14 mouse cellular contexts compared by ENCODE assay signal in the genomic region with DNA sequence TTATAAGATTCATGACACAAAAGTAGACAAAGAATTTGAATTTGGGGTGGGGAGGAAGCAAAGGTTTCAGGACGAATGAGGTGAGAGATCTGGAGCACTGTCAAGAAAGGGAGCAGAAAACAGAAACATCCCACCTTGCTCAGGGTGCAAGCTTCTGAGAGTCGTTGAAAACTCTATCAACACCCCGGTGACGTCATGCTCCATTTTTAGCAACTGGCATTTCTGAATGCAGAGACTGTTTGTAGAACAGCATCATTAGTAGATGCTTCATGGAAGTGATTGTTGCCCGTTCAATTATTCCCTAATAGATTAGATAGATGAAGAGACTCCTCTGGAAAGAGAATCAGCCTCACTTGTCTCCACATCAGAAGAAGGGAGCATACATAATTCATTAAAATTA. TPM values are rescaled to one million over a fixed set of nuclear protein-coding genes. Genes with fewer than 3 reads are reported as not detected.
DNase-seq lines count a peak whose midpoint lies in the region; ATAC-seq and TF ChIP-seq lines count a peak whose summit lies in the region.
"Had no signal": no experiment of that assay in that cellular context is flagged by ENCODE, and none has a peak within 500 bp of the region (broad histone marks: within the 10 kb centered on the region; RNA-seq: fewer than 3 reads in every experiment).

No protein-coding gene starts in this region.

- H3K4me3 ChIP-seq in forebrain, postnatal 0 days (ENCODE audit: low read depth, low read length) = no peak overlapping the region
- no peak overlapping the region for H3K4me3 ChIP-seq in forebrain, embryonic 16.5 days (replicated peaks; ENCODE audit: low read length)
- no peak overlapping the region for H3K4me3 ChIP-seq in hindbrain, postnatal 0 days (ENCODE audit: low read length)
- H3K4me3 ChIP-seq in hindbrain, embryonic 11.5 days (ENCODE audit: low read depth, low read length) = no peak overlapping the region
- H3K4me3 ChIP-seq: gastrocnemius, adult 2 months; liver, embryonic 12.5 days; neural tube, embryonic 15.5 days had no signal

- 0 out of 2 replicates have a peak overlapping the region, but pooled peaks have one; percentile 2 for H3K27ac ChIP-seq in forebrain, postnatal 0 days (ENCODE audit: low read depth, low read length)
- no peak overlapping the region for H3K27ac ChIP-seq in forebrain, embryonic 16.5 days (ENCODE audit: low read length)
- no peak overlapping the region for H3K27ac ChIP-seq in hindbrain, postnatal 0 days
- H3K27ac ChIP-seq in hindbrain, embryonic 11.5 days (ENCODE audit: low read depth, low read length) = no peak overlapping the region
- H3K27ac ChIP-seq: gastrocnemius, adult 2 months; liver, embryonic 12.5 days; neural tube, embryonic 15.5 days had no signal

- WGBS in forebrain, postnatal 0 days = 51% methylated on average over 5 of the region's 5 CpGs
- 50% methylated on average over 5 of the region's 5 CpGs for WGBS in forebrain, embryonic 16.5 days
- WGBS in hindbrain, postnatal 0 days = 68% methylated on average over 5 of the region's 5 CpGs
- 75% methylated on average over 5 of the region's 5 CpGs for WGBS in hindbrain, embryonic 11.5 days

- no peaks in the 10 kb centered on the region for H3K9me3 ChIP-seq in forebrain, postnatal 0 days (ENCODE audit: low read length)
- no peaks in the 10 kb centered on the region for H3K9me3 ChIP-seq in forebrain, embryonic 16.5 days (ENCODE audit: control insufficient read depth, low read length)
- 0 out of 2 replicates have a peak, but pooled peaks cover 3% of the 10 kb centered on the region for H3K9me3 ChIP-seq in hindbrain, postnatal 0 days (ENCODE audit: low read length)
- H3K9me3 ChIP-seq in hindbrain, embryonic 11.5 days (ENCODE audit: control insufficient read depth, low read length) = no peaks in the 10 kb centered on the region
- H3K9me3 ChIP-seq: liver, embryonic 12.5 days; neural tube, embryonic 15.5 days had no signal

- H3K27me3 ChIP-seq in forebrain, postnatal 0 days (ENCODE audit: insufficient read depth, low read length) = no peaks in the 10 kb centered on the region
- H3K27me3 ChIP-seq in forebrain, embryonic 16.5 days (replicated peaks; ENCODE audit: control insufficient read depth, insufficient read depth, low read length) = no peaks in the 10 kb centered on the region
- no peaks in the 10 kb centered on the region for H3K27me3 ChIP-seq in hindbrain, postnatal 0 days (ENCODE audit: insufficient read depth, low read length)
- H3K27me3 ChIP-seq in hindbrain, embryonic 11.5 days (ENCODE audit: control insufficient read depth, insufficient read depth, low read length) = no peaks in the 10 kb centered on the region
- H3K27me3 ChIP-seq: liver, embryonic 12.5 days; neural tube, embryonic 15.5 days had no signal

- no peak for TF ChIP-seq CTCF in forebrain, postnatal 0 days (IDR thresholded peaks at IDR 0.05; ENCODE audit: low read depth)
- TF ChIP-seq CTCF in hindbrain, postnatal 0 days (IDR thresholded peaks at IDR 0.05; ENCODE audit: low read depth) = no peak

- peak; percentile 65 for DNase-seq in forebrain, postnatal 0 days
- peak; percentile 32 for DNase-seq in hindbrain, postnatal 0 days (ENCODE audit: low spot score)
- DNase-seq in hindbrain, embryonic 11.5 days (ENCODE audit: low spot score) = no peak
- DNase-seq in MN1 (ENCODE audit: low spot score) = peak; percentile 45
- DNase-seq in right cerebral cortex, adult 2 months (ENCODE audit: low spot score in 2 of 2) = peak; percentile 47
- DNase-seq in adrenal gland, postnatal 25 days = no peak
- DNase-seq: gastrocnemius, adult 2 months; kidney, postnatal 14 days; layer of hippocampus, postnatal 36 days; thymus, postnatal 36 days had no signal

- no peaks in the 10 kb centered on the region for H3K4me1 ChIP-seq in forebrain, postnatal 0 days (ENCODE audit: insufficient read depth)
- no peaks in the 10 kb centered on the region for H3K4me1 ChIP-seq in forebrain, embryonic 16.5 days (replicated peaks; ENCODE audit: control insufficient read depth, insufficient read depth, low read length)
- no peaks in the 10 kb centered on the region for H3K4me1 ChIP-seq in hindbrain, postnatal 0 days (ENCODE audit: insufficient read depth, low read length)
- H3K4me1 ChIP-seq in hindbrain, embryonic 11.5 days (replicated peaks; ENCODE audit: control insufficient read depth, insufficient read depth, low read length) = no peaks in the 10 kb centered on the region
- H3K4me1 ChIP-seq: liver, embryonic 12.5 days; neural tube, embryonic 15.5 days had no signal

- H3K36me3 ChIP-seq in forebrain, postnatal 0 days (ENCODE audit: insufficient read depth) = no peaks in the 10 kb centered on the region
- no peaks in the 10 kb centered on the region for H3K36me3 ChIP-seq in forebrain, embryonic 16.5 days (ENCODE audit: control insufficient read depth, insufficient read depth)
- H3K36me3 ChIP-seq in hindbrain, postnatal 0 days (ENCODE audit: insufficient read depth, low read length) = no peaks in the 10 kb centered on the region
- H3K36me3 ChIP-seq in hindbrain, embryonic 11.5 days (ENCODE audit: control insufficient read depth, insufficient read depth, low read length) = no peaks in the 10 kb centered on the region
- H3K36me3 ChIP-seq: liver, embryonic 12.5 days; neural tube, embryonic 15.5 days had no signal

- no peak overlapping the region for H3K4me2 ChIP-seq in forebrain, postnatal 0 days (ENCODE audit: low read depth)
- H3K4me2 ChIP-seq in forebrain, embryonic 16.5 days (ENCODE audit: low read length) = no peak overlapping the region
- no peak overlapping the region for H3K4me2 ChIP-seq in hindbrain, postnatal 0 days (ENCODE audit: low read depth, low read length)
- no peak overlapping the region for H3K4me2 ChIP-seq in hindbrain, embryonic 11.5 days (replicated peaks; ENCODE audit: low read depth, low read length)
- H3K4me2 ChIP-seq: liver, embryonic 12.5 days; neural tube, embryonic 15.5 days had no signal

- H3K9ac ChIP-seq in forebrain, postnatal 0 days = no peak overlapping the region
- H3K9ac ChIP-seq in forebrain, embryonic 16.5 days (replicated peaks; ENCODE audit: low read depth, low read length) = no peak overlapping the region
- H3K9ac ChIP-seq in hindbrain, postnatal 0 days (replicated peaks; ENCODE audit: low read length) = no peak overlapping the region
- H3K9ac ChIP-seq in hindbrain, embryonic 11.5 days (ENCODE audit: low read depth, low read length) = no peak overlapping the region
- H3K9ac ChIP-seq: liver, embryonic 12.5 days; neural tube, embryonic 15.5 days had no signal

- peak; percentile 56; the same call in 1 of the 2 replicates for ATAC-seq in forebrain, postnatal 0 days
- ATAC-seq in forebrain, embryonic 16.5 days = no peak; the same call in 1 of the 2 replicates
- ATAC-seq in hindbrain, postnatal 0 days = 0 out of 2 replicates have a peak, but pooled peaks have one; percentile 24
- no peak for ATAC-seq in hindbrain, embryonic 11.5 days (ENCODE audit: low FRiP score)
- ATAC-seq: intestine, embryonic 16.5 days; liver, embryonic 12.5 days had no signal

RNA-seq across cellular contexts. Expression of a gene that starts 38.6 kb away (rescaled TPM):
- total RNA-seq in forebrain, postnatal 0 days (2014; rRNA removed) = 99.8 and 109 TPM in 2 replicates
- 57.7 and 82.3 TPM in 2 replicates for polyA plus RNA-seq in forebrain, postnatal 0 days (2015; fragmentation: Nextera tagmentation; extraction: Ambion mirVana)
- 73.4 and 85.3 TPM in 2 replicates for polyA plus RNA-seq in forebrain, embryonic 16.5 days (2015; fragmentation: Nextera tagmentation; extraction: Ambion mirVana)
- 82.3 and 95.6 TPM in 2 replicates for total RNA-seq in hindbrain, postnatal 0 days (2014; rRNA removed)
- 67.1 and 68.5 TPM in 2 replicates for polyA plus RNA-seq in hindbrain, postnatal 0 days (2015; fragmentation: Nextera tagmentation; extraction: Ambion mirVana)
- polyA plus RNA-seq in hindbrain, embryonic 11.5 days (2014; fragmentation: Nextera tagmentation; extraction: Ambion mirVana) = 22.0 and 24.3 TPM in 2 replicates
- total RNA-seq in adrenal gland, postnatal 25 days (2021) = 177 and 190 TPM in 2 replicates

Comparison
In these comparisons a context has a peak if more than half of its experiments do, and no peak if none do; other contexts are left out.
1. ATAC-seq: peak in forebrain, postnatal 0 days (single experiment) and hindbrain, postnatal 0 days (single experiment); none in forebrain, embryonic 16.5 days (single experiment) and hindbrain, embryonic 11.5 days (single experiment).
2. DNase-seq: peak in forebrain, postnatal 0 days (single experiment), hindbrain, postnatal 0 days (single experiment), MN1 (single experiment) and right cerebral cortex, adult 2 months (2 of 2); none in hindbrain, embryonic 11.5 days (single experiment) and adrenal gland, postnatal 25 days (single experiment).